Mouse (Mus musculus): ENCODE results near the gene Plekha4.
"Not testable (repeated sequence)": the region's sequence is repeated elsewhere in the genome, so short reads cannot be mapped to it uniquely, and the experiment has no call there.

The Plekha4 gene

GRCm38 (mm10) chr7:45525809-45526473 lies at the start of gene Plekha4, which contains the start of gene Ppp1r15a:
Gene Plekha4 (plus strand): TSS chr7:45526330.
Gene Ppp1r15a (minus strand): TSS chr7:45526268.
- peak; percentile 96 for DNase-seq (ENCODE audit: low spot score)

- DNase-seq (ENCODE audit: low spot score) = no peak
Measured at GRCm38 (mm10) chr7:45476453-45476852, 49.7 kb upstream of the Plekha4 start.

GRCm38 (mm10) chr7:45477003-45477402 lies 49.1 kb upstream of the Plekha4 start:
- DNase-seq (ENCODE audit: low spot score) = peak; percentile 70

GRCm38 (mm10) chr7:45478774-45479173 lies 47.4 kb upstream of the Plekha4 start:
- no peak for DNase-seq (ENCODE audit: low spot score)

GRCm38 (mm10) chr7:45480310-45480709 lies 45.8 kb upstream of the Plekha4 start:
- not testable (repeated sequence) for DNase-seq (ENCODE audit: low spot score)

- DNase-seq (ENCODE audit: low spot score) = peak; percentile 66
Measured at GRCm38 (mm10) chr7:45481374-45481927, 44.7 kb upstream of the Plekha4 start, which contains the start of gene Tulp2. Gene Tulp2 (plus strand): TSS chr7:45481877.

GRCm38 (mm10) chr7:45482166-45482565 lies 44.0 kb upstream of the Plekha4 start:
- no peak for DNase-seq (ENCODE audit: low spot score)

- not testable (repeated sequence) for DNase-seq (ENCODE audit: low spot score)
Measured at GRCm38 (mm10) chr7:45484985-45485384, 41.1 kb upstream of the Plekha4 start.

GRCm38 (mm10) chr7:45486158-45486557 lies 40.0 kb upstream of the Plekha4 start:
- no peak for DNase-seq (ENCODE audit: low spot score)

- DNase-seq (ENCODE audit: low spot score) = no peak
Measured at GRCm38 (mm10) chr7:45486761-45487415, 39.2 kb upstream of the Plekha4 start, which contains the start of gene Gm45808. Gene Gm45808 (minus strand): TSS chr7:45486811.

- DNase-seq (ENCODE audit: low spot score) = no peak
Measured at GRCm38 (mm10) chr7:45487861-45488292, 38.3 kb upstream of the Plekha4 start.

- DNase-seq (ENCODE audit: low spot score) = peak; percentile 61
Measured at GRCm38 (mm10) chr7:45488293-45489204, 37.6 kb upstream of the Plekha4 start, which contains the start of gene Dhdh. Gene Dhdh (minus strand): TSS chr7:45488805.

GRCm38 (mm10) chr7:45489578-45489977 lies 36.6 kb upstream of the Plekha4 start:
- no peak for DNase-seq (ENCODE audit: low spot score)

- no peak for DNase-seq (ENCODE audit: low spot score)
Measured at GRCm38 (mm10) chr7:45490822-45491221, 35.3 kb upstream of the Plekha4 start.

- DNase-seq (ENCODE audit: low spot score) = peak; percentile 39
Measured at GRCm38 (mm10) chr7:45491264-45491663, 34.9 kb upstream of the Plekha4 start.

GRCm38 (mm10) chr7:45492225-45492844 lies 33.8 kb upstream of the Plekha4 start:
- DNase-seq (ENCODE audit: low spot score) = no peak

GRCm38 (mm10) chr7:45492951-45493350 lies 33.2 kb upstream of the Plekha4 start:
- DNase-seq (ENCODE audit: low spot score) = no peak

- DNase-seq (ENCODE audit: low spot score) = no peak
Measured at GRCm38 (mm10) chr7:45494548-45494947, 31.6 kb upstream of the Plekha4 start.

GRCm38 (mm10) chr7:45498427-45498826 lies 27.7 kb upstream of the Plekha4 start:
- DNase-seq (ENCODE audit: low spot score) = no peak

- peak; percentile 50 for DNase-seq (ENCODE audit: low spot score)
Measured at GRCm38 (mm10) chr7:45507583-45507982, 18.5 kb upstream of the Plekha4 start.

GRCm38 (mm10) chr7:45508561-45508960 lies 17.6 kb upstream of the Plekha4 start:
- DNase-seq (ENCODE audit: low spot score) = no peak
